ENCODE assay signal across 8 mouse cellular contexts in the genomic region with DNA sequence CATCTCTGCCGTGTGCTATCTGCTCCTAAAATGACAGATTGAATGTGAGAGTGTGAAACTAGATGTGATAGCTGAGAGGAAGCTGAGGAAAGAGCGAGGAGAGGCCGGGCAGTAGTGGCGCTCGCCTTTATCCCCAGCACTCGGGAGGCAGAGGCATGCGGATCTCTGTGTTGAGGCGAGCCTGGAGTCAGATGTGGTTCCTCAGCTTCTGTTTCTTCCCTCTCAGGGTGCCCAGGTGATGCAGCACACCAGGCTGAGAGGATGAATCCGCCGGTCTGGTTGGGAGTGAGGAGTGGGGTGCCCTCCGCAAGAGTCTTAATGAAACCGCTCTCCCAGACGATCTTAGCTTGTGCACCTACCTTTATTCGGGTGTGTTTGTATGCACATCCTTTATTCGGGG. TPM values are rescaled to one million over a fixed set of nuclear protein-coding genes. Genes with fewer than 3 reads are reported as not detected.
A peak's percentile ranks its signal among the peaks of the same experiment; 100 is the strongest.
DNase-seq lines count a peak whose midpoint lies in the region; ATAC-seq and TF ChIP-seq lines count a peak whose summit lies in the region.

No protein-coding gene starts in this region.

- 46% methylated on average over 15 of the region's 15 CpGs for WGBS in heart, embryonic 14.5 days
- WGBS in embryonic facial prominence, embryonic 11.5 days = 71% methylated on average over 15 of the region's 15 CpGs
- WGBS in hindbrain, postnatal 0 days = 60% methylated on average over 15 of the region's 15 CpGs
- 65% methylated on average over 15 of the region's 15 CpGs for WGBS in midbrain, embryonic 15.5 days

- H3K4me1 ChIP-seq in heart, embryonic 14.5 days (ENCODE audit: control insufficient read depth in 2 of 2, insufficient read depth in 2 of 2, low read length in 2 of 2) = peaks cover 9 to 11% of the 10 kb centered on the region in 2 experiments
- H3K4me1 ChIP-seq in embryonic facial prominence, embryonic 11.5 days (ENCODE audit: control insufficient read depth, insufficient read depth, low read length) = peaks cover 3% of the 10 kb centered on the region
- H3K4me1 ChIP-seq in hindbrain, postnatal 0 days (ENCODE audit: insufficient read depth, low read length) = no peaks in the 10 kb centered on the region
- H3K4me1 ChIP-seq in midbrain, embryonic 15.5 days = peaks cover 8% of the 10 kb centered on the region; the same call in 1 of the 2 replicates

- H3K27ac ChIP-seq in heart, embryonic 14.5 days (replicated peaks in 1 of 2; ENCODE audit: control insufficient read depth in 1 of 2, insufficient read depth in 1 of 2, low read depth in 2 of 2, low read length in 2 of 2) = no peak overlapping the region
- H3K27ac ChIP-seq in embryonic facial prominence, embryonic 11.5 days (replicated peaks; ENCODE audit: low read depth, low read length) = no peak overlapping the region
- H3K27ac ChIP-seq in hindbrain, postnatal 0 days = no peak overlapping the region
- H3K27ac ChIP-seq in midbrain, embryonic 15.5 days = no peak overlapping the region

- ATAC-seq in heart, embryonic 14.5 days (ENCODE audit: insufficient number of reproducible peaks, insufficient read depth, low FRiP score, low read depth) = no peak
- no peak for ATAC-seq in embryonic facial prominence, embryonic 11.5 days (replicated peaks; ENCODE audit: insufficient number of reproducible peaks, low FRiP score, low TSS enrichment, low read depth)
- ATAC-seq in hindbrain, postnatal 0 days = 0 out of 2 replicates have a peak, but pooled peaks have one; percentile 25
- no peak for ATAC-seq in midbrain, embryonic 15.5 days (replicated peaks)

- DNase-seq in heart, adult 8-10 months (ENCODE audit: low spot score) = no peak
- DNase-seq in embryonic facial prominence, embryonic 11.5 days (ENCODE audit: low spot score) = no peak
- no peak for DNase-seq in hindbrain, postnatal 0 days (ENCODE audit: low spot score)
- DNase-seq in cerebellum, postnatal 25 days = no peak
- no peak for DNase-seq in spleen, postnatal 14 days (ENCODE audit: low spot score in 2 of 2)
- no peak for DNase-seq in cerebellum, postnatal 14 days

- H3K4me2 ChIP-seq in heart, embryonic 14.5 days (ENCODE audit: low read length) = peak overlapping the region; percentile 66
- no peak overlapping the region; the same call in 1 of the 2 replicates for H3K4me2 ChIP-seq in embryonic facial prominence, embryonic 11.5 days (ENCODE audit: low read depth, low read length)
- peak overlapping the region; percentile 49 for H3K4me2 ChIP-seq in hindbrain, postnatal 0 days (ENCODE audit: low read depth, low read length)
- peak overlapping the region; percentile 42 for H3K4me2 ChIP-seq in midbrain, embryonic 15.5 days

- no peaks in the 10 kb centered on the region for H3K9me3 ChIP-seq in heart, embryonic 14.5 days (ENCODE audit: control insufficient read depth, low read length)
- H3K9me3 ChIP-seq in embryonic facial prominence, embryonic 11.5 days (replicated peaks; ENCODE audit: control insufficient read depth, low read length) = no peaks in the 10 kb centered on the region
- H3K9me3 ChIP-seq in hindbrain, postnatal 0 days (ENCODE audit: low read length) = no peaks in the 10 kb centered on the region
- no peaks in the 10 kb centered on the region for H3K9me3 ChIP-seq in midbrain, embryonic 15.5 days

- peak overlapping the region; percentile 16 to 29 for H3K4me3 ChIP-seq in heart, embryonic 14.5 days (ENCODE audit: control insufficient read depth in 1 of 2, insufficient read depth in 1 of 2, low read depth in 1 of 2, low read length in 2 of 2)
- peak overlapping the region; percentile 17; the same call in 1 of the 2 replicates for H3K4me3 ChIP-seq in embryonic facial prominence, embryonic 11.5 days (ENCODE audit: low read depth, low read length)
- H3K4me3 ChIP-seq in hindbrain, postnatal 0 days (ENCODE audit: low read length) = peak overlapping the region; percentile 21
- 0 out of 2 replicates have a peak overlapping the region, but pooled peaks have one; percentile 14 for H3K4me3 ChIP-seq in midbrain, embryonic 15.5 days

- TF ChIP-seq CTCF in hindbrain, postnatal 0 days (IDR thresholded peaks at IDR 0.05; ENCODE audit: low read depth) = no peak

- peak overlapping the region; percentile 42 for H3K9ac ChIP-seq in heart, embryonic 14.5 days (ENCODE audit: low read length)
- peak overlapping the region; percentile 48 for H3K9ac ChIP-seq in embryonic facial prominence, embryonic 11.5 days (replicated peaks; ENCODE audit: low read length)
- no peak overlapping the region for H3K9ac ChIP-seq in hindbrain, postnatal 0 days (replicated peaks; ENCODE audit: low read length)
- H3K9ac ChIP-seq in midbrain, embryonic 15.5 days = no peak overlapping the region

- H3K27me3 ChIP-seq in heart, embryonic 14.5 days (ENCODE audit: control insufficient read depth, insufficient read depth, low read length) = no peaks in the 10 kb centered on the region
- no peaks in the 10 kb centered on the region for H3K27me3 ChIP-seq in embryonic facial prominence, embryonic 11.5 days (ENCODE audit: control insufficient read depth, insufficient read depth, low read length)
- no peaks in the 10 kb centered on the region for H3K27me3 ChIP-seq in hindbrain, postnatal 0 days (ENCODE audit: insufficient read depth, low read length)
- H3K27me3 ChIP-seq in midbrain, embryonic 15.5 days (replicated peaks) = peaks cover 19% of the 10 kb centered on the region

- no peaks in the 10 kb centered on the region for H3K36me3 ChIP-seq in heart, embryonic 14.5 days (ENCODE audit: control insufficient read depth, insufficient read depth, low read length)
- no peaks in the 10 kb centered on the region for H3K36me3 ChIP-seq in embryonic facial prominence, embryonic 11.5 days (replicated peaks; ENCODE audit: control insufficient read depth, insufficient read depth, low read depth, low read length)
- no peaks in the 10 kb centered on the region for H3K36me3 ChIP-seq in hindbrain, postnatal 0 days (ENCODE audit: insufficient read depth, low read length)
- no peaks in the 10 kb centered on the region for H3K36me3 ChIP-seq in midbrain, embryonic 15.5 days (replicated peaks)

RNA-seq across cellular contexts. Expression of gene Hnrnpa3, which starts 49.1 kb away (rescaled TPM):
- 121 and 134 TPM in 2 replicates for polyA plus RNA-seq in heart, embryonic 14.5 days (2014; fragmentation: Nextera tagmentation; extraction: Ambion mirVana)
- 100 to 1,000 TPM; 132 to 185 (median 159) TPM for total RNA-seq in heart, adult 8-10 months (2022)
- 335 and 356 TPM in 2 replicates for polyA plus RNA-seq in embryonic facial prominence, embryonic 11.5 days (2014; fragmentation: Nextera tagmentation; extraction: Ambion mirVana)
- total RNA-seq in hindbrain, postnatal 0 days (2014; rRNA removed) = 64.9 and 67.8 TPM in 2 replicates
- polyA plus RNA-seq in hindbrain, postnatal 0 days (2015; fragmentation: Nextera tagmentation; extraction: Ambion mirVana) = 131 and 137 TPM in 2 replicates
- polyA plus RNA-seq in midbrain, embryonic 15.5 days (2015; fragmentation: Nextera tagmentation; extraction: Ambion mirVana) = 179 and 194 TPM in 2 replicates

Comparison
In these comparisons a context has a peak if more than half of its experiments do, and no peak if none do; other contexts are left out.
1. H3K9ac ChIP-seq: peak in heart, embryonic 14.5 days (single experiment) and embryonic facial prominence, embryonic 11.5 days (single experiment); none in hindbrain, postnatal 0 days (single experiment) and midbrain, embryonic 15.5 days (single experiment).
2. Peak in every context shown above with its lines, with median percentiles within 50 percentile points of each other: H3K4me3 ChIP-seq.